Mouse (Mus musculus): Measurements from ENCODE around the gene Cnpy1.

Gene Cnpy1

DNA sequence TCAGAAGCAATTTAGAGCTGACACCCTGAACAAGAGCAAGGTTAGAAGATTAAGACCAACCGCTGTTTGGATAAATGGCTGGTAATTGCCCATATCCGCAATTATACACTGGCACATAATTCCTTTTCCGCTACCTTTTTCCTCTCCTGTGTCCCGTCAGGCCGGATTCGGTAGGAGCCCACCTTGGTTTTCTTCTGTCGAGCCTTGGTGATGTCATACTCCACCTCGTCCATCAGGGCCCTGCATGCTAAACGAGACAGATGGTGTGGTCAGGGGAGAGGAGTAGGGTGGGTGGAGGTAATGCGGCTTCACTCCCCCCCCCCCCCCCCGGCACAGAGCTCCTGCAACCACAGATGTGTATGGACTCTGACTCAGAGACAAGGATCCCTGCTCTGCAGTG is at the start of gene Cnpy1:
TSS of gene Cnpy1 (minus strand) at position 233 of the 400 bp plus-strand sequence.
- no peak for DNase-seq (ENCODE audit: extremely low spot score)

- DNase-seq (ENCODE audit: extremely low spot score), result peak; percentile 79
These were observed 48.4 kb upstream of the Cnpy1 start for GRCm38 (mm10) chr5:28293990-28294389.

- no peak for DNase-seq (ENCODE audit: extremely low spot score)
These were observed 46.7 kb upstream of the Cnpy1 start for GRCm38 (mm10) chr5:28292281-28292680.

DNA sequence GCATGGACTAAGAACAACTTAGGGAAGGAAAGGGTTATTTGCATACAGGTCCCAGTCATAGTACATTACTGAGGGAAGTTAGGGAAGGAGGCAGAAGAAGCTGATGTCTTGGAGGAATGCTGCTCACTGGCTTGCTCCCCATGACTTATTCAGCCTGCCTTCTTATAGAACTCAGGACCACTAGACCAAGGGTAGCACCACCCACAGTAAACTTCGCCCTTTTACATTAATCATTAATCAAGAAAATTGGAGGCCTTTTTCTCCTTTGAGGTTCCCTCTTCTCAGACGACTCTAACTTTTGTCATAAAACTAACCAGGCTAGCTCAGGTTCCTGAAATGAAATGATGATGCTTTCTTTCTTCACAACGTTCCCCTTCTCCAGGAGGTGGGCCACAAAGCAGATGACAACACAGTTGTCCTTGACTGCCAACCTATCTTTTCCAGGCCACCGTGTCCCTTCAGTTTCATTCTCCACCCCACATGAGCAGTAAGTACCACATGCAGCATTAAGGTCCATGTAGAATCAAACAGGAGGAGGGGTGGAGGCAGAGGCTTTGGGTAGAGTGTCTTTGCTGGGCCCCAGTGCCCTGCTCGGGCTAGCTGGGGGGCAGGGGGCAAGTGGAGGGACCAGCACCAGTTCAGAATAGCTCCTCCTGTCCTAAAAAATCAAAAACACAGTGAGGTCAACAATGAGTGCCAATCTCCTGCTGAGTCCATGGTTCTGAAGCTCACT is 45.7 kb upstream of the Cnpy1 start:
- DNase-seq (ENCODE audit: extremely low spot score), result no peak

DNA sequence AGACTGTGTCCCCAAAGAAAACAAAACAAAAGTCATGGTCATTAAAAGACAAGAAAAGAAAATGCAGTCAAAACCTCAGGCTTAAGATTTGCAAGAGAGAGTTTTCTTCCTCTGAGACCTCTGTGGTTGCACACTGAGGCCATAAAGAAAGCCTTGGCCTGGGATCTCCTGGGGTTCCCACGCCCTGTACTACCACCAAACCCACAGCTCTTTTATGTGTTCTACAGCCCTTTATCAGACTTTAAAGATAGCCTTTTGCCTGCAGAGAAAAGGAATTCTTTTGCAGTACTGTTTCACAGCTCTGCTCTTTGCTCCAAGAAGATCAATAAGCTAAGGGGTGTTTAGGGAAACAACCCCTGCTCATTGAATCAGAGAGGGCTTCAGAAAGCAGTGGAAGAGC is 45.0 kb upstream of the Cnpy1 start:
- no peak for DNase-seq (ENCODE audit: extremely low spot score)

DNA sequence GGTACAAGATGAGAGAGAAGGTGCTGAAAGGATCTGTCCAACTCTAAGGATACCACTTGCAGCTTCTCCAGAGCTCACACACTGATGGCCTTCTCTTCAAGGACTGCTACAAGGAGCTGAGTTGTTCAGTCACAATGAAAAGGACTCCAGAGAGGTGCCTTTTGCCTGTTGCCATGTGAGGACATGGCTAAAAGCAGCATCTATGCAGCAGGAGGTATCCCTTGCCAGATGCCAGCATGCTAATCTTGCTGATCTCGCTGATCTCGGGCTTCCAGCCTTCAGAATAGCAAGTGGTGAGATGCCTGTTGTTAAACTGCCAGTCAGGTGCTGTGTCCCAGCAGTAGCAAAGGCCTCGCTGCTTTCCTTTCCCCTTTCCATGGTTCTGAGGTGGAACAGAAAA is 43.5 kb upstream of the Cnpy1 start:
- DNase-seq (ENCODE audit: extremely low spot score), result no peak

GRCm38 (mm10) chr5:28277279-28277678 is 31.7 kb upstream of the Cnpy1 start:
- DNase-seq (ENCODE audit: extremely low spot score), result no peak

- DNase-seq (ENCODE audit: extremely low spot score), result no peak
These were observed 27.2 kb upstream of the Cnpy1 start for GRCm38 (mm10) chr5:28272836-28273235.

- DNase-seq (ENCODE audit: extremely low spot score), result no peak
These were observed 23.9 kb upstream of the Cnpy1 start for GRCm38 (mm10) chr5:28269469-28269991.

DNA sequence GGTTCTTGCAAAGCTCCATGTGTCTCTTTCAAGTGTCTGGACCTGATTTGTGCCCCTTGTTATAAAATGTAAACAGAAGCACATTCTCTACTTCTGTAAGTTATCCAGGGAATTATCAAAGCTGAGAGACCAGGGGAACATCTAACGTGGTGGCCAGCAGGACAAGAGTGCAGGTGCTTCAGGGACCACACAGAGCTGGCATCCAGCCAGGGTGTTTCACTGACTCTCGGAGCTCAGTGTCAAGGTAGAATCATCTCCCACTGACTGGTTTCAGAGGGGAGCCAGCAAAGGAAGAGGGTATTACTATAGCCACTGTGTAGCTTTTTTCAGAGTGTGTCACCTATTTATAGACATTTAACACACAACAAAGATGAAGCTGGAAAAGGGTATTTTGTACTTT is 22.0 kb upstream of the Cnpy1 start:
- no peak for DNase-seq (ENCODE audit: extremely low spot score)

GRCm38 (mm10) chr5:28265653-28266052 is 20.0 kb upstream of the Cnpy1 start:
- DNase-seq (ENCODE audit: extremely low spot score), result no peak

- DNase-seq (ENCODE audit: extremely low spot score), result no peak
These were observed 18.2 kb upstream of the Cnpy1 start for GRCm38 (mm10) chr5:28263852-28264251.

DNA sequence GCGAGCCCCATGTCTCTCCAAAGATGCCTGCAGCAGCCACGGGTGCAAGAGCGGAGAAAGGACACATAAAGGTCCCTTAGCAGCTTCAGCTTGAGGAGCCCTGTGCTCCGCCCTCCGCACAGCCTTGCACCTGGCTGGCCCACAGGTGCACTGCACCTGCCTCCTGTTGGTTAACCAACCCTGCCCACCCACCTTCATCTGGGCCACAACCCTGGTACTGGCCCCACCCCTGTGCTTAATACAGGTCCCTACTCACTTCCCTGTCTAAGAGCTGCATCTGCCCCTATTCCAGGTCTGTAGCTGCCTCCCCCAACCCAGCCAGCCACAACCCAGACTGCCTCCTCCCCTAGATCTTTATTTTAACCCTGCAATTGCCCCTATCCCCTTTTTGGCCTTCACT is 16.5 kb upstream of the Cnpy1 start:
- no peak for DNase-seq (ENCODE audit: extremely low spot score)

DNA sequence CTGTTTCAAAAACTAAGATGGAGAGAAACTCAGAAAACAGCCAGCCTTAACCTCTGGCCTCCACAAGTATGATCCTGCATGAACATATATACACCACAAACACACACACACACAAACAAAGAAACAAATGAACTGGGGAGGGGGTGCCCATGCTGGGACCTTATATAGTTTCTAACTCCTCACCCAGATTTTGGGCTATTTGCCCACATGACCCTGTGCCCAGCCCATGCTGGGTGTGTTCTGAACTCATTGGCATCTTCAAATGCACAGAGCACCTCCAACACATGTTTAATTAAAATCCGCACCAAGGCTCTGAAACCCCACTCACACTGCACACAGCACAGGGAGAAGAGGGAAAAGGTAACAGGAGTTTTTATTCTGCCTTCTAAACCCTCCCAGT is 14.3 kb upstream of the Cnpy1 start:
- no peak for DNase-seq (ENCODE audit: extremely low spot score)

- DNase-seq (ENCODE audit: extremely low spot score), result no peak
These were observed 13.8 kb upstream of the Cnpy1 start for GRCm38 (mm10) chr5:28259385-28259784.

DNA sequence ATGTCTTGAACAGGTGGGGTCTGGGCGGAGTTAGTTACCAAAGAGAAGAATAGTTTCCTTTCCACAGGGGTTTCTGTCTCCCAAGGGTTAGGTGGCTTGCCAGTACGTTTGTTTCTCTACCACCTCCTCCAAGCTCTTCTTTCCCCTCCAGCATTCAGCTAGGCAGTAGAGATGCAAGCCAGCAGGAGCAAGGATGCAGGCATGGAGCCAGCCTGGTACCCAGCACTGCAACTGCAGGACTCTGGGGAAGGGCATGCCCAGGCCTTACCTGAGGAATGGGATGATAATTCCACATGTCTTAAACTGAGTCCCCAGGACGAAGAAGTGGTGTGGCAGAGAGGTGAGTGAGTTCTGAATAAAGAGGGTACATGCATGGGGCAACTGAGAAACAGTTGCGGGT is 12.2 kb upstream of the Cnpy1 start:
- no peak for DNase-seq (ENCODE audit: extremely low spot score)

DNA sequence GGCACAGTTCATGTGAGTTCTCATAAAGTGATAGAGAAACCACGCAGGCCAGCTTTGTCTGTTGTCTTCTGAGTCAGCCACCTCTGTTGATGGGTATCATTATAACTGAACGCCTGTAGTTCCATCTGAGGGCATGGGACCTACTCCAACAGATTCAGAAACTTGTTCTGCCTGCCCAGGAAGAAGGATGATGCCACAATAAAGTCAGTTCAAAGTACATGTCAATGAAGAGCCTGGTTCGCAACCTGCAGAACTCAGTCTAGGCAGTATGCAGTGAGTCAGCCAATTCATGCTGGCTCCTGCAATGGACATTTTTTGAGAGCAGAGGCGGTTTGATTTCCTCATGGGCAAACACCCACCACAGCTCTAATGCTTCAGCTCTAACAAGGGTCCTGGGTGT is 7.4 kb upstream of the Cnpy1 start:
- DNase-seq (ENCODE audit: extremely low spot score), result no peak

- DNase-seq (ENCODE audit: extremely low spot score), result no peak
These were observed 6.7 kb upstream of the Cnpy1 start for GRCm38 (mm10) chr5:28252260-28252659.

DNA sequence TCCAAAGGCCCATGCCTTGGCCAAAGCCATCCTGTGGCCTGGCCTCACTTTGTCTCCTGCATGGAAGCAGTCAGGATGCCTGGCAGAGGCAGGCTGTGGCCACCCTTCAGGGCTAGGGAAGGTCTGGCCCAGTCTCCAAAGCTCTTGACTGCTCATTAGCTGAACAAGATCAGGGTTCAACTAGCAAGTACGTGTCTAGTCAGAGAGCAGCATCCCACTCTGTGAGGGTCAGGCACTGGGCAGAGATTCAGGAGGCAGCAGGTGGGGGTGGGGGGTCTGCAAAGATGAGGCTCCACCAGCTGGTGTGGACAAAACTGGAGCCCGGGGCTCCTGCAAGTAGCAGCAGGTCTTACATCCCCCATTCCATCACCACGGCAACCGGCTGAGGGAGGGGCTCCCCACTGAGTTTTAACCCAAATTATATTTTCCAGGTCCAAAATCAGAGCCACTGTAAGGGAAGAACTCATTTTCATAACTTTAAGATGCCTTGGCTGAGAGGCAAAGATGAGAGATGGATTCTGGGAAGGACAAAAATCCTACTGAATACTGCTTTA is 5.7 kb upstream of the Cnpy1 start:
- DNase-seq (ENCODE audit: extremely low spot score), result no peak

DNA sequence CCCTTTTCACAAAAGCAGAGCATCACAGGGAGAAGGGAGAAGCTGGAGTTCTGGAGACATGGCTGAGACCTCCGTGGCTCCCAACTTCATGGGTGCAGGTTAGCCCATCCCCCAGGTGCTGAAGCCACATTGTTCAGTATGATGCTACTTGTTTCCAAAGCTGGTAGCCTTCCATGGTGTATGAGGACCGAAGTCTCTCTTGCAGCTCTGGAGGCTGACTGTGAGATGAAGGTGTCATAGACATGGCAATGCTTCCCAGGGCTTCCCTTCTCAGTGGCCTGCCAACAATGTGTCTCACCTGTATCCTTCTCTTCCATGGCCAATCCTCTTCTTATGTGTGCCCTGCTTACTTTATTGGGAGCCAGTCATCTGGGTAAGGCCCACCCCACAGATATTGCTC is 4.9 kb upstream of the Cnpy1 start:
- no peak for DNase-seq (ENCODE audit: extremely low spot score)

DNA sequence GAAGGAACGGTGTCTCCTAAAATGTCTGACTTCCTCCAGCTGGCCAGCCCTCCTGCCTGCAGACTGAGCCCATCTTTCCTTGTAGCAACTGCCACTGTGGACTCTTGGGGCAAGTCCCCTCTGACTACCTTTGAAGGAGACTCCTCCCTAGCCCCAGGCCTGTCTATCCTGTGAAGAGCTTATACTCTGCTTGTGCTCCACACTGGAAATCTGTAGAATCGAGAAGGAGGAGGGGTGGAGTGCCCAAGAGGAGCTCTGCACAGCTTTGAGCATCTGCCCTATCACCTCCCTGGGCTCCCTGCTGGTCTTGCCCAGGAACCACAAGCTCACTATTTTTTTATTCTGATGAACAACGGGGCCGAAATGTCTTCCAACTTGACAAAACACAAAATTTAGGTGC is 485 bp downstream of the Cnpy1 start:
- no peak for DNase-seq (ENCODE audit: extremely low spot score)

DNA sequence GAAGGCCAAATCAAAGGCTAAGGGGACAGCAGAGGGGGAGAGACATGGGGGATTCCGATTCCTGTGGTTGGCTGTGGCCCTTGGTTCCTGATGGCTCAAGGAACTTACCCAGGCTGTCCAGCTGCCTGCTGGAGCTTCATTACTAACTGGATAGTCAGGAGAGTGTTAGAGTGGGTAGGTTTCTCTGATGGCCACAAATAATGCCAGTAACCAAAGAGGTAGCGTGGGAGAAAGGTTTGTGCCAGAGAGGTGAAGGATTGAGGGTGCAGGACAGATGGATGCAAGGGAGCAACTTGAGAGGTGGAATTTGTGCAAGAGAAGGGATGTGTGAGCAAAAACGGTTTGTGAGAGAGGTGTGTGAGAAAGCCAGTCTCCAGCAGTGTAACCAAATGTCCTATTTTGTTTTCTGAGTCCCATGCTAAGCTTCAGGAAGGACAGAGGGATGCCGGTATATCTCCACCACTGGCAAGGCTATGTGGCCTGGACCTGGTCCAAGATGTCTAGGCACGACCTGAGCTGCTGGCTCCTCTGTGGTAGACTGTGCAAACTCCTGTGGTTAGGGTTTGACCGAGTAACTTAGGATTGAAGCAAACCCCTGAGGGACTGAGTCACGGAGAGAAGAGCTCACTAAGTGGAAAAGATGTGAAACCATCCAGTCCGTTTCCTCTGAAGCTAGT is 2.0 kb downstream of the Cnpy1 start:
- DNase-seq (ENCODE audit: extremely low spot score), result no peak

GRCm38 (mm10) chr5:28241423-28241822 is 4.2 kb downstream of the Cnpy1 start:
- DNase-seq (ENCODE audit: extremely low spot score), result no peak

All from embryo, embryonic 9.5 days (tissue).